Mouse (Mus musculus) embryonic facial prominence, embryonic 10.5 days (tissue): ENCODE measurements around the gene Itgav. TPM values are rescaled to one million over a fixed set of nuclear protein-coding genes. Genes with fewer than 3 reads are reported as not detected.

ENCODE experiments used
- DNase-seq: peaks from one replicate; pipeline ENCODE4 v3.0.0-alpha.2; 2017; ENCODE audit warnings: low spot score
- H3K27ac ChIP-seq: fragments of 300-500 bp; sonication (generic); replicated peaks from 2 replicates; pipeline ENCODE4 v1.5.1; 2016; ENCODE audit warnings: mild to moderate bottlenecking
- H3K27me3 ChIP-seq: fragments of 300-500 bp; sonication (generic); replicated peaks from 2 replicates; pipeline ENCODE4 v1.6.1; 2016; ENCODE audit warnings: low read depth, mild to moderate bottlenecking; ENCODE audit not compliant: poor library complexity, severe bottlenecking
- H3K36me3 ChIP-seq: fragments of 300-500 bp; sonication (generic); replicated peaks from 2 replicates; pipeline ENCODE4 v1.6.1; 2016; ENCODE audit warnings: mild to moderate bottlenecking, moderate library complexity
- H3K4me1 ChIP-seq: fragments of 300-500 bp; sonication (generic); 2 replicates; pipeline ENCODE4 v1.6.1; 2016
- H3K4me3 ChIP-seq: fragments of 300-500 bp; sonication (generic); 2 replicates; pipeline ENCODE4 v1.5.1; 2016; ENCODE audit warnings: mild to moderate bottlenecking, moderate library complexity
- H3K9me3 ChIP-seq: fragments of 300-500 bp; sonication (generic); 2 replicates; pipeline ENCODE4 v1.6.1; 2016; ENCODE audit warnings: mild to moderate bottlenecking
- WGBS: fragments of 180-500 bp; shearing (Covaris S2); methylation state at CpG from one replicate; pipeline ENCODE4 v1.1.7; 2016; 5-methylcytosine and 5-hydroxymethylcytosine counted together
- polyA plus RNA-seq: library from polyadenylated mRNA; unstranded; fragments of >200 nt; fragmentation: Nextera tagmentation; extraction: Ambion mirVana; gene quantifications from 2 replicates; pipeline ENCODE4 v1.2.1, GENCODE M21; 2016

The Itgav gene
- 54.0 and 55.7 TPM in 2 replicates for polyA plus RNA-seq

DNA sequence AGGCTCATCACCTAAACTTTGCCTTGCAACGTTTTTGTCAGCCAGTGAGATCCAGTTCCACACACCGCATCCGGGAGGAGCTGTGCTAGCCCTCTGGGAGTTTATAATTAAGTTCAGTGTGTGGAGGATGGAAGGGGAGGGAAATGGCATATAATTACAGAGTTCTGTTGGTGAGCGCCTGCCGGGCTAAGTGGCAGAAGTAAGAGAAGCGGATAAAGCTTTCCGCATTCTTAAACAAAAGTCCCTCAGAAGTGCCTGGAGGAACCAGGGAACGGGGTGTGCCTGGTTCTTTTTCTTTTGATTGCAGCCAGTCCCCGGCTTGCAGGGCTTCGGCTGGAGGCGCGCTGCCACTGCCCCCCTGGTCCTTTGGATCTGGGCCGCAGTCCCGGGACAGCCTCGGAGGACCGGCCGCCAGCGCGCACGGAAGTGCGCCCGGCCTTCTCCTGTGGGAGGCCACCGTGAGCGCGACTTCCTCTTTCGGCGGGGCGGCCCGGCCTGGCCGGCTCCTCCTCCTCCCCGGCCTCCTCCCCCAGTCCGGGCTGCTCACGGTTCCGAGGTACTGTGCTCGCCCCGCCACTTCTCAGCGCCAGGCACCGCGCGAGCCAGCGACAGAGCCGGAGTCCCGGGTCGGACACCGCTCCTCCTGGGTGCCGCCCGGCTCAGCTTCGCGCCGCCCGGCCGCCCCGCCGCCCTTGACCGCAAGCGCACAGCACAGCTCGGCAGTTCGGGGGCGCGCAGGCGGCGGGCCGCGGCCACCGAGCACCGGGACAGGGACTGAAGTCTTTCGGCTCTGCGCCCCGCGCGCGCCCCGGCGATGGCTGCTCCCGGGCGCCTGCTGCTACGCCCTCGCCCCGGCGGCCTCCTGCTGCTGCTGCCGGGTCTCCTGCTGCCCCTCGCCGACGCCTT, at the start of gene Itgav:
Gene Itgav (plus strand): TSS at position 477 of the 906 bp plus-strand sequence.
- peaks cover 24% of the 10 kb centered on the region for H3K4me1 ChIP-seq
- H3K27ac ChIP-seq, result peak within 1 kb of the TSS; percentile 98
- DNase-seq, result peak; percentile 88
- H3K27me3 ChIP-seq, result no peaks in the 10 kb centered on the region
- under 1% methylated on average over 82 of the region's 84 CpGs for WGBS
- peak within 1 kb of the TSS; percentile 92 for H3K4me3 ChIP-seq
- no peaks in the 10 kb centered on the region; the same call in 1 of the 2 replicates for H3K36me3 ChIP-seq
- H3K9me3 ChIP-seq, result no peaks in the 10 kb centered on the region

DNA sequence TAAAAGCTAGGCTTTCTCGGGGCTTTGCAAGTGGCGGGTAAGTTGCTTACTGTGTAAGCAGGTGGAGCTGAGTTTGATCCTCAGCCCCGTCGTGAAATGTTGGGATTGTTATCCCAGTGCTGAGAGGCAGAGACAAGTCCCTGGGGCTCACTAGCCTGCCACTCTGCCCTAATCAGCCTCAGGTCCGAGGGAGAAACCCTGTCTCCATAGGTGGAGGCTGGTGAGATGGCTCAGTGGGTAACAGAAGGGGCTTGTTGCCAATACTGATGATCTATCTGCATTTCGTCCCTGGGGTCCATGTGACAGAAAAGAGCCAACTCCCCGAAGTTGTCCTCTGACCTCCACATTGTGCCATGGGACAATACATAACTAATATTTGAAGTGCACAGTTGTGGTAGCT, 49.8 kb upstream of the Itgav start:
- no peaks in the 10 kb centered on the region for H3K27me3 ChIP-seq
- H3K36me3 ChIP-seq, result peaks cover 40% of the 10 kb centered on the region
- H3K4me1 ChIP-seq, result peaks cover 15% of the 10 kb centered on the region
- no peak for DNase-seq
- 80% methylated on average over 7 of the region's 7 CpGs for WGBS
- H3K4me3 ChIP-seq, result no peak overlapping the region
- no peaks in the 10 kb centered on the region for H3K9me3 ChIP-seq
- H3K27ac ChIP-seq, result no peak overlapping the region

DNA sequence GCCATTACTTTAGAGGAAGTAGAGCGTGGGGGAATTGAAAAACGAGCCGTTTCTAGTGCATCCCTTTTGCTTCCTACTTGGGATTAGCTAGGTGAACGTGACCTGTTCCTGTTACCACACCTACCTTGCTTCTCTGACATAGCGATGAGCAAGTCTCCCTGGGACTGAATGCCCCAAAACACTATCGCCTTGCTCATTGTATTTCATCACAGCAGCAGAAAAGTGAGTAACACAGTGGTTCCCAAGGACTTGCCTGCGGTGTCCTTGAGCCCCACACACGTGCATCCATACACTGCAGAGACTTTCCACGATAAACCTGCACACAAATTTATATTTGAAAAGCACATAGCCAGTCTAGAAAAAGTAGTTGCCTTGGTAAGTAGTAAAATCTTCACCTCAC, 49.3 kb upstream of the Itgav start:
- no peaks in the 10 kb centered on the region for H3K27me3 ChIP-seq
- H3K27ac ChIP-seq, result no peak overlapping the region
- no peak for DNase-seq
- 89% methylated on average over 9 of the region's 9 CpGs for WGBS
- H3K4me1 ChIP-seq, result peaks cover 15% of the 10 kb centered on the region
- H3K4me3 ChIP-seq, result no peak overlapping the region
- H3K36me3 ChIP-seq, result peaks cover 38% of the 10 kb centered on the region
- no peaks in the 10 kb centered on the region for H3K9me3 ChIP-seq

GRCm38 (mm10) chr2:83675681-83676080, 48.5 kb upstream of the Itgav start:
- DNase-seq, result no peak
- Histone ChIP-seq H3K9me3 (no peaks in the 10 kb centered on the region), H3K36me3 (peaks cover 32% of the 10 kb centered on the region), H3K27me3 (no peaks in the 10 kb centered on the region), H3K27ac (no peak overlapping the region), H3K4me3 (no peak overlapping the region), H3K4me1 (peaks cover 15% of the 10 kb centered on the region)
- WGBS, result 48% methylated on average over 5 of the region's 5 CpGs

GRCm38 (mm10) chr2:83676226-83676870, 47.8 kb upstream of the Itgav start:
- Histone ChIP-seq H3K9me3 (no peaks in the 10 kb centered on the region), H3K4me1 (peaks cover 15% of the 10 kb centered on the region), H3K36me3 (peaks cover 32% of the 10 kb centered on the region), H3K27ac (0 out of 2 replicates have a peak overlapping the region, but pooled peaks have one; percentile 32), H3K4me3 (no peak overlapping the region), H3K27me3 (no peaks in the 10 kb centered on the region)
- no peak for DNase-seq
- WGBS, result 93% methylated on average over 4 of the region's 4 CpGs

DNA sequence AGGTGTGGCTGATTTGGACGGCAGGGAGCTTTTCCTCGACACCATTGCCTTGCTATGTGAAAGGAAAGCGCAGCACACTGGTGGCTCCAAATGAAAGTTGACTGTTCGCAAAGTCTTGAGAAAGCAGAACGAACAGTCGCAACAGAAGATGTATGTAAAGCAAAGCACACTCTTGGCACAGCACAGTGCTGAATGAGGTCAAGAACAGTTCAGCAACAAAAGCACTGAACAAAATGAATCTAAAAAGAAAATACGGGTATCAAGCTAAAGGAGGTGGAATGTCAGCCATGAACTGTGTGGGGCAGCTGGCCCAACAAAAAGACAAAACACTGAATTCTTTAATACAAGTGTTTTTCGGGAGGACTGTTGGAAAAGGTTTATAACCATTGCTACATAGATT, 42.9 kb upstream of the Itgav start:
- Histone ChIP-seq H3K27me3 (no peaks in the 10 kb centered on the region), H3K9me3 (no peaks in the 10 kb centered on the region), H3K36me3 (no peaks in the 10 kb centered on the region), H3K4me3 (no peak overlapping the region), H3K27ac (no peak overlapping the region), H3K4me1 (no peaks in the 10 kb centered on the region)
- DNase-seq, result no peak
- WGBS, result 91% methylated on average over 8 of the region's 8 CpGs

GRCm38 (mm10) chr2:83681785-83682184, 42.4 kb upstream of the Itgav start:
- H3K27me3 ChIP-seq, result no peaks in the 10 kb centered on the region
- no peak for DNase-seq
- H3K27ac ChIP-seq, result no peak overlapping the region
- no peaks in the 10 kb centered on the region for H3K4me1 ChIP-seq
- no peaks in the 10 kb centered on the region for H3K36me3 ChIP-seq
- no peaks in the 10 kb centered on the region for H3K9me3 ChIP-seq
- WGBS, result 84% methylated on average over 6 of the region's 6 CpGs
- H3K4me3 ChIP-seq, result no peak overlapping the region

- no peaks in the 10 kb centered on the region for H3K9me3 ChIP-seq
- DNase-seq, result no peak
- WGBS, result 94% methylated on average over 8 of the region's 8 CpGs
- no peaks in the 10 kb centered on the region for H3K4me1 ChIP-seq
- H3K4me3 ChIP-seq, result no peak overlapping the region
- H3K36me3 ChIP-seq, result no peaks in the 10 kb centered on the region
- no peaks in the 10 kb centered on the region for H3K27me3 ChIP-seq
- no peak overlapping the region for H3K27ac ChIP-seq
Observed at GRCm38 (mm10) chr2:83682282-83682681, 41.9 kb upstream of the Itgav start.

DNA sequence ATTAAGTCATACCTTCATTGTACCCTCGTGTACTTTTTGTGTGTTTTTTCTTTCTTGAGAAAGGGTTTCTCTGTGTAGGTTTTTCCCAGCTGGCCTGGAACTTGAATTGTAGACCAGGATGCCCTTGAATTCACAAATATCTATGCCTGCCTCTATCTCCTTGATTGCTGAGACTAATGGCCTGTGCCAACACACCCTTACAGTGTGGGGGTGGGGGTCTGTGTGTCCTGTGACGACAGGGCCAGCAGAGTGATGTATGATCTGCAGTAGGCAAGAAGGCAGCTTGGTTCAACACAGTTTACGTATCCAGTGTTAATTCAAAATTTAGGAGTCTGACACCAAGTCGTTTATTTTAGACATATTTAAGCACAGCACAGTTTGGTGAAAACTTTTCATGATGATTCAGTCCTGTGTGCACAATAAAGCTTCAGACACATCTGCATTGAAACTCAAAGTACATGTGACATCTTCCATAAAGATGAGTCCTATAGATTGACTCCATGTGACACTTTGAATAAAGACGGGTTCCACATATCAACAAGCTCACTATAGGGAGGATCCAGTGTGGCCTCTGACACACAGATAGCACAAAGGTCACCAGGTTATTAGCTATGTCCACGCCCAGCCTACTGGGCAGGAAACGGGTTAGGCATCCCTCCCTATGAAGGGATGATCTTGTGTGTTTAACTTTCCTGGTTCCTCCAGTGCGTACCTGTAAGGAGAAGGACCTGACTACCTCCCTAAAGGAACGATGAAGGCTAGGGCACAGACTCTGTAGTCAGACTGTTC, 40.3 kb upstream of the Itgav start:
- no peaks in the 10 kb centered on the region for H3K4me1 ChIP-seq
- no peaks in the 10 kb centered on the region for H3K9me3 ChIP-seq
- no peak overlapping the region for H3K4me3 ChIP-seq
- H3K36me3 ChIP-seq, result no peaks in the 10 kb centered on the region
- no peak overlapping the region for H3K27ac ChIP-seq
- 86% methylated on average over 9 of the region's 9 CpGs for WGBS
- no peaks in the 10 kb centered on the region for H3K27me3 ChIP-seq
- no peak for DNase-seq

DNA sequence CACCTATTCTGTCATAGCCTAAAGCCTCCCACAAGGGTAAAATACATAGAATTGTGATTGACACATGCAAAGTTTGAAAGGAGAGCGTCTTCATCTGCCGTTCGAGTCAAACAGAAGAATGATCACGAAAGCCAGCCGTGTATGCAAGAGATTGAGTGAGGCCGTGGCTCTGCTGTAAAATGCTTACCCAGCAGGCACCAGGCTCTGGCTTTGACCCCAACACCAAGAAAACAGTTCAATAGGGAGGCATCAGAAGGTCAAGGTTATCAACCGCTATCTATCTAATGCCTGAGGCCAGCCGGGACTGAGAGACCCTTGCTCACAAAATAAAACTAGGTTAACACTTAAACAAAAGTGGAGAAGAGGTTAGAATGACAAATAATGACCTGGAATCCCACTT, 39.5 kb upstream of the Itgav start:
- H3K36me3 ChIP-seq, result no peaks in the 10 kb centered on the region
- H3K9me3 ChIP-seq, result no peaks in the 10 kb centered on the region
- WGBS, result 84% methylated on average over 8 of the region's 8 CpGs
- H3K4me1 ChIP-seq, result no peaks in the 10 kb centered on the region
- no peak overlapping the region for H3K27ac ChIP-seq
- H3K4me3 ChIP-seq, result no peak overlapping the region
- DNase-seq, result no peak
- H3K27me3 ChIP-seq, result no peaks in the 10 kb centered on the region

DNA sequence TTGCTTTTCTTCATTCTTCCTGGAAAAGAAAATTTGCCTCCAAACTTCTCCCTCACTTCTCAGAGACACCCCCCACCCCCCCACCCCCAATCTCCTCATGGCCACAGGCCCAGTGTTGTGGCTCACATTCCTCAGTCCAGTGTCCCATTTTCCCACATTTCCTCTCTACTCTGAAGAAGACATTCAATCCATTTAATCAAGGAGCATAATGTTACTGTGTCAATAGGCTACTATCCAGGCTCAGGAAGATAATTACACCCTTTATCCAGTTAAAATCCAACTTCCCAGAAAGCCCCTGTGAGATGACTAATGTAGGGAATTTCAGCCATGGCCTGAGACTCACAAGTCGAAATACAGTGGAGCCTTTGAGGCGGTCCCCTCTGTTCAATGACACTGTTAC, 33.8 kb upstream of the Itgav start:
- H3K27ac ChIP-seq, result no peak overlapping the region
- H3K27me3 ChIP-seq, result no peaks in the 10 kb centered on the region
- H3K9me3 ChIP-seq, result no peaks in the 10 kb centered on the region
- no peak overlapping the region for H3K4me3 ChIP-seq
- H3K4me1 ChIP-seq, result peaks cover 5% of the 10 kb centered on the region; the same call in 1 of the 2 replicates
- 63% methylated on average over 2 of the region's 2 CpGs for WGBS
- no peaks in the 10 kb centered on the region for H3K36me3 ChIP-seq
- DNase-seq, result peak; percentile 3
